Mouse (Mus musculus) brain, adult 2 months (tissue): ENCODE data around the gene Snx29.
A peak's percentile ranks its signal among the peaks of the same experiment; 100 is the strongest.

Experiments
- DNase-seq: peaks from one replicate; pipeline ENCODE4 v3.0.0; 2011; ENCODE audit warnings: low read depth, low spot score

The Snx29 gene

GRCm38 (mm10) chr16:11407932-11408620 is 85.4 kb downstream of the Snx29 start:
- no peak for DNase-seq

- no peak for DNase-seq
These were observed 86.0 kb downstream of the Snx29 start for GRCm38 (mm10) chr16:11408726-11409125.

GRCm38 (mm10) chr16:11414631-11415030 is 91.9 kb downstream of the Snx29 start:
- no peak for DNase-seq

GRCm38 (mm10) chr16:11418183-11418588 is 95.5 kb downstream of the Snx29 start:
- DNase-seq, result peak; percentile 89

GRCm38 (mm10) chr16:11420311-11421080 is 97.8 kb downstream of the Snx29 start:
- DNase-seq, result no peak

GRCm38 (mm10) chr16:11422165-11422564 is 99.5 kb downstream of the Snx29 start:
- DNase-seq, result no peak

GRCm38 (mm10) chr16:11422889-11423610 is 100.3 kb downstream of the Snx29 start:
- no peak for DNase-seq

- DNase-seq, result peak; percentile 80
These were observed 101.0 kb downstream of the Snx29 start for GRCm38 (mm10) chr16:11423611-11424297.

- no peak for DNase-seq
These were observed 101.9 kb downstream of the Snx29 start for GRCm38 (mm10) chr16:11424568-11425145.

GRCm38 (mm10) chr16:11425279-11425678 is 102.6 kb downstream of the Snx29 start:
- no peak for DNase-seq

GRCm38 (mm10) chr16:11426810-11427537 is 104.3 kb downstream of the Snx29 start:
- DNase-seq, result no peak

- no peak for DNase-seq
These were observed 107.1 kb downstream of the Snx29 start for GRCm38 (mm10) chr16:11429784-11430183.

GRCm38 (mm10) chr16:11430520-11430919 is 107.8 kb downstream of the Snx29 start:
- DNase-seq, result no peak

GRCm38 (mm10) chr16:11433779-11434178 is 111.1 kb downstream of the Snx29 start:
- DNase-seq, result no peak

- peak; percentile 48 for DNase-seq
These were observed 114.9 kb downstream of the Snx29 start for GRCm38 (mm10) chr16:11437641-11438040.

- DNase-seq, result no peak
These were observed 116.7 kb downstream of the Snx29 start for GRCm38 (mm10) chr16:11439417-11439816.

- no peak for DNase-seq
These were observed 118.9 kb downstream of the Snx29 start for GRCm38 (mm10) chr16:11441616-11442015.

GRCm38 (mm10) chr16:11442534-11442933 is 119.8 kb downstream of the Snx29 start:
- no peak for DNase-seq

- no peak for DNase-seq
These were observed 121.9 kb downstream of the Snx29 start for GRCm38 (mm10) chr16:11444626-11445025.

GRCm38 (mm10) chr16:11446977-11447376 is 124.3 kb downstream of the Snx29 start:
- no peak for DNase-seq

GRCm38 (mm10) chr16:11447905-11448304 is 125.2 kb downstream of the Snx29 start:
- no peak for DNase-seq
